Comparison of ENCODE assay signal across 12 mouse cellular contexts in genomic region chr10:99459171-99459660, GRCm38 (mm10).
DNase-seq lines count a peak whose midpoint lies in the region; ATAC-seq and TF ChIP-seq lines count a peak whose summit lies in the region.
"Had no signal": no experiment of that assay in that cellular context is flagged by ENCODE, and none has a peak within 500 bp of the region (broad histone marks: within the 10 kb centered on the region; RNA-seq: fewer than 3 reads in every experiment).

No protein-coding gene starts in this region.

- no peak overlapping the region for H3K4me3 ChIP-seq in forebrain, embryonic 10.5 days
- no peak overlapping the region for H3K4me3 ChIP-seq in forebrain, embryonic 16.5 days (replicated peaks; ENCODE audit: low read length)
- H3K4me3 ChIP-seq in layer of hippocampus, adult 2 months: no peak overlapping the region
- H3K4me3 ChIP-seq in liver, embryonic 15.5 days (replicated peaks): no peak overlapping the region
- no peak overlapping the region for H3K4me3 ChIP-seq in cerebellum, adult 2 months (replicated peaks; ENCODE audit: insufficient read depth, low read depth, low read length)
- H3K4me3 ChIP-seq: limb, embryonic 13.5 days; neural tube, embryonic 12.5 days had no signal

- H3K4me2 ChIP-seq in forebrain, embryonic 16.5 days (ENCODE audit: low read length): no peak overlapping the region
- peak overlapping the region; percentile 37 for H3K4me2 ChIP-seq in liver, embryonic 15.5 days
- H3K4me2 ChIP-seq: limb, embryonic 13.5 days; midbrain, embryonic 11.5 days; neural tube, embryonic 12.5 days had no signal

- no peak for DNase-seq in forebrain, embryonic 10.5 days (ENCODE audit: extremely low spot score, low spot score)
- DNase-seq in layer of hippocampus, adult 2 months (ENCODE audit: low spot score in 2 of 2): no peak
- no peak for DNase-seq in layer of hippocampus, postnatal 10 days (ENCODE audit: low spot score in 2 of 2)
- DNase-seq in B cell, adult 2 months: peak; percentile 44 to 52
- no peak for DNase-seq in cerebellum, postnatal 14 days
- no peak for DNase-seq in cerebellum, adult 2 months
- DNase-seq: cerebellum, adult 9-11 months had no signal

- H3K27me3 ChIP-seq in forebrain, embryonic 10.5 days (ENCODE audit: poor library complexity, severe bottlenecking): peaks cover 5% of the 10 kb centered on the region
- no peaks in the 10 kb centered on the region for H3K27me3 ChIP-seq in forebrain, embryonic 16.5 days (replicated peaks; ENCODE audit: control insufficient read depth, insufficient read depth, low read length)
- peaks cover 26% of the 10 kb centered on the region; the same call in 1 of the 2 replicates for H3K27me3 ChIP-seq in liver, embryonic 15.5 days
- no peaks in the 10 kb centered on the region for H3K27me3 ChIP-seq in cerebellum, adult 2 months (ENCODE audit: control insufficient read depth, insufficient read depth, low read length)
- H3K27me3 ChIP-seq: neural tube, embryonic 12.5 days had no signal

- no peak overlapping the region for H3K9ac ChIP-seq in forebrain, embryonic 16.5 days (replicated peaks; ENCODE audit: low read depth, low read length)
- H3K9ac ChIP-seq in liver, embryonic 15.5 days: no peak overlapping the region
- H3K9ac ChIP-seq: limb, embryonic 13.5 days; neural tube, embryonic 12.5 days had no signal

- H3K36me3 ChIP-seq in forebrain, embryonic 10.5 days (replicated peaks): no peaks in the 10 kb centered on the region
- no peaks in the 10 kb centered on the region for H3K36me3 ChIP-seq in forebrain, embryonic 16.5 days (ENCODE audit: control insufficient read depth, insufficient read depth)
- H3K36me3 ChIP-seq in liver, embryonic 15.5 days (replicated peaks): no peaks in the 10 kb centered on the region
- H3K36me3 ChIP-seq: limb, embryonic 13.5 days; neural tube, embryonic 12.5 days had no signal

- no peak for TF ChIP-seq CTCF in layer of hippocampus, adult 2 months (conservative IDR thresholded peaks at IDR 0.05)
- no peak for TF ChIP-seq CTCF in cerebellum, adult 2 months (IDR thresholded peaks at IDR 0.05; ENCODE audit: borderline replicate concordance, insufficient read depth, low read depth, low read length)

- no peaks in the 10 kb centered on the region for H3K9me3 ChIP-seq in forebrain, embryonic 10.5 days
- H3K9me3 ChIP-seq in forebrain, embryonic 16.5 days (ENCODE audit: control insufficient read depth, low read length): no peaks in the 10 kb centered on the region
- H3K9me3 ChIP-seq in liver, embryonic 15.5 days (replicated peaks): no peaks in the 10 kb centered on the region
- H3K9me3 ChIP-seq: limb, embryonic 13.5 days; neural tube, embryonic 12.5 days had no signal

- WGBS in forebrain, embryonic 10.5 days: 89% methylated on average over 9 of the region's 9 CpGs
- WGBS in forebrain, embryonic 16.5 days: 89% methylated on average over 9 of the region's 9 CpGs
- 57% methylated on average over 9 of the region's 9 CpGs for WGBS in liver, embryonic 15.5 days (ENCODE audit: insufficient replicate concordance)
- WGBS in cerebellum, adult 2 months: 84% methylated on average over 9 of the region's 9 CpGs

- ATAC-seq in forebrain, embryonic 16.5 days: no peak
- no peak for ATAC-seq in liver, embryonic 15.5 days (ENCODE audit: insufficient read depth)

- peak overlapping the region; percentile 51 for H3K27ac ChIP-seq in forebrain, embryonic 10.5 days
- no peak overlapping the region for H3K27ac ChIP-seq in forebrain, embryonic 16.5 days (ENCODE audit: low read length)
- peak overlapping the region; percentile 43 for H3K27ac ChIP-seq in layer of hippocampus, adult 2 months
- peak overlapping the region; percentile 63 for H3K27ac ChIP-seq in liver, embryonic 15.5 days (replicated peaks)
- H3K27ac ChIP-seq in cerebellum, adult 2 months (ENCODE audit: insufficient read depth, low read length): no peak overlapping the region
- H3K27ac ChIP-seq: limb, embryonic 13.5 days; neural tube, embryonic 12.5 days had no signal

- H3K4me1 ChIP-seq in forebrain, embryonic 10.5 days: peaks cover 34% of the 10 kb centered on the region
- peaks cover 8% of the 10 kb centered on the region for H3K4me1 ChIP-seq in forebrain, embryonic 16.5 days (replicated peaks; ENCODE audit: control insufficient read depth, insufficient read depth, low read length)
- H3K4me1 ChIP-seq in liver, embryonic 15.5 days (replicated peaks): peaks cover 16% of the 10 kb centered on the region
- H3K4me1 ChIP-seq in cerebellum, adult 2 months (ENCODE audit: control insufficient read depth, insufficient read depth, low read length): no peaks in the 10 kb centered on the region

- TF ChIP-seq POLR2A in cerebellum, adult 2 months (IDR thresholded peaks at IDR 0.05; ENCODE audit: borderline replicate concordance, insufficient read depth, low read length): no peak

Comparison
In these comparisons a context has a peak if more than half of its experiments do, and no peak if none do; other contexts are left out.
1. H3K27ac ChIP-seq: peak in forebrain, embryonic 10.5 days (single experiment), layer of hippocampus, adult 2 months (single experiment) and liver, embryonic 15.5 days (single experiment); none in forebrain, embryonic 16.5 days (single experiment) and cerebellum, adult 2 months (single experiment).
2. DNase-seq: peak in B cell, adult 2 months (2 of 2); none in forebrain, embryonic 10.5 days (single experiment), layer of hippocampus, adult 2 months (0 of 2), layer of hippocampus, postnatal 10 days (0 of 2), cerebellum, postnatal 14 days (0 of 2) and cerebellum, adult 2 months (0 of 2).